Mouse (Mus musculus) forebrain, embryonic 14.5 days (tissue): Measurements from ENCODE around the gene Olfr223. TPM values are rescaled to one million over a fixed set of nuclear protein-coding genes. Genes with fewer than 3 reads are reported as not detected.

ENCODE experiments used
- ATAC-seq: fragments of 200-750 bp; cut with Nextera tagmentation; 2 replicates; pipeline ENCODE4 v1.8.0; 2017; ENCODE audit warnings: mild to moderate bottlenecking, moderate library complexity
- DNase-seq: peaks from one replicate; pipeline ENCODE4 v3.0.0-alpha.2; 2015; ENCODE audit warnings: low spot score
- H3K27ac ChIP-seq: fragments of 300-500 bp; sonication (generic); 2 replicates; pipeline ENCODE4 v1.5.1; 2014; ENCODE audit warnings: low read depth, mild to moderate bottlenecking, control low read depth, low read length, moderate library complexity
- H3K27me3 ChIP-seq: fragments of 300-500 bp; sonication (generic); replicated peaks from 2 replicates; pipeline ENCODE4 v1.6.1; 2014; ENCODE audit warnings: low read length, control low read depth, mixed read lengths; ENCODE audit not compliant: control insufficient read depth, insufficient read depth
- H3K36me3 ChIP-seq: fragments of 300-500 bp; sonication (generic); 2 replicates; pipeline ENCODE4 v1.6.1; 2014; ENCODE audit warnings: low read length, control low read depth; ENCODE audit not compliant: control insufficient read depth, insufficient read depth
- H3K4me1 ChIP-seq: fragments of 300-500 bp; sonication (generic); 2 replicates; pipeline ENCODE4 v1.6.1; 2014; ENCODE audit warnings: antibody characterized with exemption, low read length, control low read depth; ENCODE audit not compliant: control insufficient read depth, insufficient read depth
- H3K4me2 ChIP-seq: fragments of 300-500 bp; sonication (generic); 2 replicates; pipeline ENCODE4 v1.6.1; 2014; ENCODE audit warnings: mild to moderate bottlenecking, control low read depth, low read length
- H3K4me3 ChIP-seq: fragments of 300-500 bp; sonication (generic); 2 replicates; pipeline ENCODE4 v1.5.1; 2014; ENCODE audit warnings: low read depth, low read length, control low read depth
- H3K9ac ChIP-seq: fragments of 300-500 bp; sonication (generic); 2 replicates; pipeline ENCODE4 v1.6.1; 2014; ENCODE audit warnings: mild to moderate bottlenecking, low read length, control low read depth, moderate library complexity
- H3K9me3 ChIP-seq: fragments of 300-500 bp; sonication (generic); replicated peaks from 2 replicates; pipeline ENCODE4 v1.6.1; 2016; ENCODE audit warnings: low read length, control low read depth, mixed read lengths; ENCODE audit not compliant: control insufficient read depth
- WGBS: fragments of 180-500 bp; shearing (Covaris S2); extraction: QIAGEN DNeasy Blood & Tissue Kit; methylation state at CpG from one replicate; pipeline ENCODE4 v1.1.7; 2014; 5-methylcytosine and 5-hydroxymethylcytosine counted together
- polyA plus RNA-seq: library from polyadenylated mRNA; unstranded; fragments of >200 nt; fragmentation: Nextera tagmentation; extraction: Ambion mirVana; gene quantifications from 2 replicates; pipeline ENCODE4 v1.2.1, GENCODE M21; 2014

Olfr223 gene
- polyA plus RNA-seq, 1 experiment from 2014 or later: not detected

- H3K36me3 ChIP-seq: no peaks in the 10 kb centered on the region
- DNase-seq (no peak), ATAC-seq (no peak)
- no peak within 1 kb of the TSS for H3K9ac ChIP-seq
- WGBS: 40% methylated on average over 3 of the region's 3 CpGs
- H3K27ac ChIP-seq: no peak within 1 kb of the TSS
- 0 out of 2 replicates have a peak, but pooled peaks cover 3% of the 10 kb centered on the region for H3K4me1 ChIP-seq
- H3K27me3 ChIP-seq: no peaks in the 10 kb centered on the region
- H3K4me3 ChIP-seq: no peak within 1 kb of the TSS
- H3K4me2 ChIP-seq: no peak within 1 kb of the TSS
- no peaks in the 10 kb centered on the region for H3K9me3 ChIP-seq
Observed at GRCm38 (mm10) chr11:59541324-59541723, 51.8 kb downstream of the Olfr223 start, which contains the start of gene Nlrp3. Nlrp3 (plus strand) TSS chr11:59541568.

DNA sequence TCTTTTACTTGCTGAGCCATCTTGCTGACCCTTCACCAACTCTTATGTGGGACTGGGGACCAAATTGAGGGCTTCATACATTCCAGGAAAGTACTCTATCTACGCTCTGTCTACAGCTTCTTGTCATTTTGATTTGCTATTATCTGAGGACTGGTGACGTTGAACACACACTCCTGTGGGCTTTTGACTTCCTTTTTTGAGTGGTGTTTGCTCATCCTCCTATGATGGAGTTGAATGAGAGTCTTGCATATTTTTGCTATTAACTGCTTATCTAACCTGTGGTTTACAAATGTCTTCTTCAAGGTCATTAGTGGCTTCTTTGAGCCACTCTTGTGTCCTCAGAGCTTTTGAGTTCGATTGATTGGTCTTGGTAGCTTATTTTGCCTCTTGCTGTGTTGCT is 53.0 kb downstream of the Olfr223 start:
- WGBS: 79% methylated on average over 3 of the region's 3 CpGs
- Histone ChIP-seq H3K27ac (no peak overlapping the region), H3K4me2 (no peak overlapping the region), H3K4me1 (0 out of 2 replicates have a peak, but pooled peaks cover 3% of the 10 kb centered on the region), H3K9ac (no peak overlapping the region), H3K27me3 (no peaks in the 10 kb centered on the region), H3K36me3 (no peaks in the 10 kb centered on the region), H3K9me3 (no peaks in the 10 kb centered on the region), H3K4me3 (no peak overlapping the region)
- no peak for ATAC-seq
- DNase-seq: no peak

Other genes starting within 250 kb of the Olfr223 start
- gene Prss38, start 217.6 kb downstream of the Olfr223 start, polyA plus RNA-seq: not detected in 2 replicates
- 12.0 and 12.4 TPM in 2 replicates for gene Jmjd4, start 143.2 kb downstream of the Olfr223 start, polyA plus RNA-seq
- 428 and 481 TPM in 2 replicates for gene Snap47, start 142.1 kb downstream of the Olfr223 start, polyA plus RNA-seq
- 17.5 and 19.8 TPM in 2 replicates for gene Zfp867, start 120.8 kb downstream of the Olfr223 start, polyA plus RNA-seq
- 11.4 and 13.1 TPM in 2 replicates for gene Zkscan17, start 66.5 kb downstream of the Olfr223 start, polyA plus RNA-seq
- gene Nlrp3, start 51.7 kb downstream of the Olfr223 start, polyA plus RNA-seq: 0.06 and 0.12 TPM in 2 replicates
- gene Olfr222, start 17.1 kb downstream of the Olfr223 start, polyA plus RNA-seq: not detected in 2 replicates
- 55.6 and 63.4 TPM in 2 replicates for gene Mprip, start 68.0 kb upstream of the Olfr223 start, polyA plus RNA-seq
- 1.3 and 1.5 TPM in 2 replicates for gene Pld6, start 194.4 kb upstream of the Olfr223 start, polyA plus RNA-seq
- 29.4 and 36.6 TPM in 2 replicates for gene Flcn, start 216.7 kb upstream of the Olfr223 start, polyA plus RNA-seq
- gene Nt5m, start 246.2 kb upstream of the Olfr223 start, polyA plus RNA-seq: 52.6 and 54.8 TPM in 2 replicates
- 232 and 257 TPM in 2 replicates for gene Cops3, start 246.5 kb upstream of the Olfr223 start, polyA plus RNA-seq